Mouse (Mus musculus) stomach, postnatal 0 days (tissue): Measurements from ENCODE around the gene Pram1. TPM values are rescaled to one million over a fixed set of nuclear protein-coding genes. Genes with fewer than 3 reads are reported as not detected.

Source experiments
- ATAC-seq: fragments of 200-750 bp; cut with Nextera tagmentation; 2 replicates; pipeline ENCODE4 v1.8.0; 2017; ENCODE audit not compliant: low FRiP score, low TSS enrichment
- DNase-seq: peaks from one replicate; pipeline ENCODE4 v3.0.0-alpha.2; 2016; ENCODE audit warnings: low spot score
- H3K27ac ChIP-seq: fragments of 300-500 bp; sonication (generic); replicated peaks from 2 replicates; pipeline ENCODE4 v1.5.1; 2014; ENCODE audit warnings: mild to moderate bottlenecking, control low read depth
- H3K27me3 ChIP-seq: fragments of 300-500 bp; sonication (generic); 2 replicates; pipeline ENCODE4 v1.6.1; 2014; ENCODE audit warnings: low read length; ENCODE audit not compliant: control insufficient read depth, insufficient read depth
- H3K36me3 ChIP-seq: fragments of 300-500 bp; sonication (generic); 2 replicates; pipeline ENCODE4 v1.6.1; 2014; ENCODE audit warnings: low read length, mixed read lengths; ENCODE audit not compliant: control insufficient read depth, insufficient read depth
- H3K4me1 ChIP-seq: fragments of 300-500 bp; sonication (generic); replicated peaks from 2 replicates; pipeline ENCODE4 v1.6.1; 2014; ENCODE audit warnings: antibody characterized with exemption; ENCODE audit not compliant: control insufficient read depth, insufficient read depth
- H3K4me2 ChIP-seq: fragments of 300-500 bp; sonication (generic); replicated peaks from 2 replicates; pipeline ENCODE4 v1.6.1; 2014; ENCODE audit warnings: low read depth, mild to moderate bottlenecking, control low read depth, moderate library complexity
- H3K4me3 ChIP-seq: fragments of 300-500 bp; sonication (generic); 2 replicates; pipeline ENCODE4 v1.5.1; 2014; ENCODE audit warnings: low read depth, low read length, control low read depth
- H3K9ac ChIP-seq: fragments of 300-500 bp; sonication (generic); 2 replicates; pipeline ENCODE4 v1.6.1; 2014; ENCODE audit warnings: mild to moderate bottlenecking, low read length, control low read depth, mixed read lengths
- H3K9me3 ChIP-seq: fragments of 300-500 bp; sonication (generic); 2 replicates; pipeline ENCODE4 v1.6.1; 2016; ENCODE audit warnings: low read length; ENCODE audit not compliant: control insufficient read depth
- CTCF ChIP-seq: IDR thresholded peaks from 2 replicates; pipeline ENCODE4 v1.5.1; 2016; ENCODE audit warnings: antibody characterized with exemption, low read depth, mild to moderate bottlenecking, moderate library complexity
- EP300 ChIP-seq: optimal IDR thresholded peaks from 2 replicates; pipeline ENCODE3; 2016; ENCODE audit warnings: antibody characterized with exemption
- WGBS: fragments of 180-500 bp; shearing (Covaris S2); extraction: QIAGEN DNeasy Blood & Tissue Kit; methylation state at CpG from one replicate; pipeline ENCODE4 v1.1.7; 2014; 5-methylcytosine and 5-hydroxymethylcytosine counted together
- polyA plus RNA-seq: library from polyadenylated mRNA; unstranded; fragments of >200 nt; fragmentation: Nextera tagmentation; extraction: Ambion mirVana; gene quantifications from 2 replicates; pipeline ENCODE4 v1.2.1, GENCODE M21; 2015

Gene Pram1
- polyA plus RNA-seq, 1 experiment from 2014 or later = 0.19 TPM

- Histone ChIP-seq H3K4me2 (no peak overlapping the region), H3K36me3 (peaks cover 18% of the 10 kb centered on the region), H3K27ac (no peak overlapping the region), H3K4me1 (no peaks in the 10 kb centered on the region), H3K27me3 (no peaks in the 10 kb centered on the region), H3K9ac (no peak overlapping the region), H3K9me3 (no peaks in the 10 kb centered on the region), H3K4me3 (no peak overlapping the region)
- no peak for ATAC-seq
- WGBS = 90% methylated on average over 4 of the region's 4 CpGs
- TF ChIP-seq CTCF (no peak), EP300 (no peak)
- no peak for DNase-seq
These were observed 6.2 kb downstream of the Pram1 start for GRCm38 (mm10) chr17:33644068-33644467.

DNA sequence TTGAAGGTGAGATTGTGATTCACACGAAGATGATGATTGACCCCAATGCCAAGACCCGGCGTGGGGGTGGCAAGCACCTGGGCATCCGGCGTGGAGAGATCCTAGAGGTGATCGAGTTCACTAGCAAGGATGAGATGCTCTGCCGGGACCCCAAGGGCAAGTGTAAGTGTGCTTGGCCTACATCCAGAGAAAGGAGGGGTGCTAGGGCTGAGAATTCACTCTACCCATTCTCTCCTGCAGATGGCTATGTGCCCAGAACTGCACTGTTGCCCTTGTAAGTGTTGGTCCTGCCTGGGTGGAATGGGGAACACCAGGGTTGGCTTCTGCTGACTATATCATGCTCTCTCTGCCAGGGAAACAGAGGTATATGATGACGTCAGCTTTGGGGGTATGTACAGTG lies 7.2 kb downstream of the Pram1 start:
- Histone ChIP-seq H3K9ac (no peak overlapping the region), H3K4me3 (no peak overlapping the region), H3K9me3 (no peaks in the 10 kb centered on the region), H3K4me2 (no peak overlapping the region), H3K4me1 (no peaks in the 10 kb centered on the region), H3K36me3 (peaks cover 25% of the 10 kb centered on the region), H3K27ac (no peak overlapping the region), H3K27me3 (no peaks in the 10 kb centered on the region)
- 92% methylated on average over 8 of the region's 8 CpGs for WGBS
- DNase-seq = no peak
- TF ChIP-seq CTCF = no peak
- TF ChIP-seq EP300 = no peak
- ATAC-seq = no peak

DNA sequence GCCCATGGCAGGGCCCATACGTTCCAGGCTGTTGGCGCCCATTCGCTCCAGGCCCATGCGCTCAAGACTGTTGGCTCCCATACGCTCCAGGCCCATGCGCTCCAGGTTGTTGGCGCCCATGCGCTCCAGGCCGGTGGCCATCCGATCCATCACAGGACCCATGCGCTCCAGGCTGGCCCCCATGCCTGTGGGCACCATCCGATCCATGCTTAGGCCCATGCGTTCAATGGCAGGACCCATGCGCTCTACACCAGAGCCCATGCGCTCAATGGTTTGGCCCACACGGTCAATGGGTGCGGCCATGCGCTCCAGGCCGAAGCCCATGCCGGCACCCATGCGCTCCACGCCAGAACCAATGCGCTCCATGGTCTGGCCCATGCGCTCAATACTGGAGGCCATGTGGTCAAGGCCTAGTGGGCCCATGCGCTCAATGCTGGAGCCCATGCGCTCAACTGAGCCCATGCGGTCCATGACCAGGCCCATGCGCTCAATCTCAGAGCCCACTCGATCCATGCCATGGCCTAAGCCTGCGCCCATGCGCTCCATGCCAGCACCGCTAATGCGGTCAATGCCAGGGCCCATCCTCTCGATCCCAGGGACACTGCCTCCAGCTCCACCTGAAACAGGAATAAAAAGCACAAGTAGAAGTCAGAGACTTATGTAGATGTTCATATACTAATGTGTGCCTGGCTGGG lies 12.1 kb downstream of the Pram1 start:
- Histone ChIP-seq H3K4me3 (no peak overlapping the region), H3K4me2 (no peak overlapping the region), H3K9me3 (no peaks in the 10 kb centered on the region), H3K4me1 (no peaks in the 10 kb centered on the region), H3K9ac (no peak overlapping the region), H3K27ac (no peak overlapping the region), H3K36me3 (peaks cover 33% of the 10 kb centered on the region), H3K27me3 (no peaks in the 10 kb centered on the region)
- WGBS = 98% methylated on average over 34 of the region's 34 CpGs
- TF ChIP-seq CTCF (no peak), EP300 (no peak)
- DNase-seq (no peak), ATAC-seq (peak; percentile 48)

DNA sequence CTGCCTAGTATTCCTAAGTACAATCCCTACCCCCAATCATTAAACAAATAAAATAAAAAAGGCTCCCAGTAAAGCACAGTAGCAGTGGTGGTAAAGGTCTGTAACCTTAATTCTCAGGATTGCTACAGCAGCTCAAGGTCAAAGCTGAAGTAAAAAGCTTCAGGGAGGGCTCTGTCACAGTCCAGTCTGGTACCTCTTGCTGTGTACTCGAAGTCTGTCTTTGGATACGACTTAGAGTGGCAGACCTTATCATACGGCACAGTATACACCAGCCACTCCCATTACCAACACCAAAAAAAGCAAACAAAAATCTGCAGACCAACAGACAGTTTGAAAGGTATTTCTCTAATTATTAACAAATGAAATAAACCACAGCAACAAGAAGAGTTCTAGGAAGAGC lies 29.0 kb downstream of the Pram1 start:
- TF ChIP-seq EP300 (no peak), CTCF (no peak)
- Histone ChIP-seq H3K4me3 (no peak overlapping the region), H3K9ac (no peak overlapping the region), H3K9me3 (no peaks in the 10 kb centered on the region), H3K27ac (no peak overlapping the region), H3K4me2 (no peak overlapping the region), H3K27me3 (no peaks in the 10 kb centered on the region), H3K4me1 (0 out of 2 replicates have a peak, but pooled peaks cover 2% of the 10 kb centered on the region), H3K36me3 (peaks cover 17% of the 10 kb centered on the region)
- no peak for ATAC-seq
- 67% methylated on average over 3 of the region's 3 CpGs for whole genome bisulfite sequencing
- DNase-seq = no peak

DNA sequence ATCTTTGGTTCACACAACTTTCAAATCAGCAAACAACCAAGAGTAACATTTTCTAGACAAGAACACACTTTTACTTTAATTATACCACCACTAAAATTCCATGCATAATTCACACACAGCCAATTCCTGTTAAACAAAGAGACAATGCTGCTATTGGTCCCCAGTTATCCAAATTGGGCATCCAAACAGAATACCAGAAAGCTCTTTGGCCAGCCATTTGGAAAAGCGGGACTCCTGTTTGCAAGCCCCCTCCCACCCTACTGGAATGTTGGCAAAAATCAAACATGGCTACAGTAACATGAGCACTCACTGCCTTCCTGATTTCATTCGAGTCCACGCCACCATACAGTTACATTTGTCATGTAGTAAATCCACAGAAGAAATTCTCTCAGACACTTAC lies 31.8 kb downstream of the Pram1 start:
- TF ChIP-seq CTCF (no peak), EP300 (no peak)
- no peak overlapping the region for H3K4me2 ChIP-seq
- no peak overlapping the region for H3K4me3 ChIP-seq
- H3K4me1 ChIP-seq = 0 out of 2 replicates have a peak, but pooled peaks cover 2% of the 10 kb centered on the region
- 84% methylated on average over 3 of the region's 3 CpGs for WGBS
- H3K27ac ChIP-seq = no peak overlapping the region
- no peaks in the 10 kb centered on the region for H3K9me3 ChIP-seq
- ATAC-seq (no peak), DNase-seq (no peak)
- H3K36me3 ChIP-seq = peaks cover 7% of the 10 kb centered on the region; the same call in 1 of the 2 replicates
- no peak overlapping the region for H3K9ac ChIP-seq
- H3K27me3 ChIP-seq = no peaks in the 10 kb centered on the region

DNA sequence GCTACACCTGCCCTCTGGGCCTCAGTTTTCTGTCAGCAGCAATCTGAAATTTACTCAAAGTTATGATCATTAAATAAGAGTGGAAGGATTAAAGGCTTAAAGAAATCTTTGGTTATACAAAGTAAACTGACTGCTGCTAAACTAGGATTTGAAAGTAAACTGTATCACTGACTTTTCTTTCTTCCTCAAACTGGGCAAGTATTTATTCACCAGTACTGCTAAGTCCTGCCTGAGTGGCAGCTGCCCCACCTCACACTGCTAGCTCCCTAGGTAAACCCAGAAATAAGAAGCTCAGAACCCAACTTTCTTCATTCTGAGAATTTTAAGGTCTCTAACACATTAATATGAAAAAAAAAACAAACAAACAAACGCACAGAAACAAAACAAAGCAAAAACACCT lies 36.0 kb downstream of the Pram1 start:
- no peak overlapping the region for H3K4me2 ChIP-seq
- ATAC-seq = peak; percentile 53; the same call in 1 of the 2 replicates

More for the DNA sequence above, 36.0 kb downstream of the Pram1 start:
- Histone ChIP-seq H3K9me3 (no peaks in the 10 kb centered on the region), H3K27ac (no peak overlapping the region), H3K36me3 (0 out of 2 replicates have a peak, but pooled peaks cover 4% of the 10 kb centered on the region), H3K9ac (no peak overlapping the region), H3K27me3 (no peaks in the 10 kb centered on the region), H3K4me1 (0 out of 2 replicates have a peak, but pooled peaks cover 2% of the 10 kb centered on the region), H3K4me3 (no peak overlapping the region)
- no peak for TF ChIP-seq EP300
- 59% methylated on average over 1 of the region's 1 CpGs for WGBS
- no peak for DNase-seq
